Mouse (Mus musculus): ENCODE measurements around the gene Lgals7.

The Lgals7 gene

DNA sequence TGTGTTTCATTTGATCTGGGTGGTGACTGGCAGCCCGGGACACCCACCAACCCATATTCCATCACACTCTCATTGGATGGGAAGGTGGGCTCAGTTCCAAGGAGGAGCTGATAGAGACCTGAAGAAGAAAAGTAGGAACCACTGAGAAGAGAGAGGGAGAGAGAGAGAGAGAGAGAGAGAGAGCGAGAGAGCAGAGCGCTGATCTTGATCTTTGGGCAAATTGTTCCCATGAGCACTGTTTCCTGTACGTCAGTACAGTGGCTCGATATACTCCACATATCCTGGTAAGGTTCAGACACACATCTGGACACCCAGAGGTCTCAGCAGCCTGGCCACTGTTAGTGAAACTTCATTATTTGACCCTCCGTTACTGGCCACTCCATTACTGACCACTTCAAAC is at the start of gene Lgals7:
Gene Lgals7, plus strand, starts transcription at position 314 of the 400 bp plus-strand sequence.
- DNase-seq (ENCODE audit: low read depth in 2 of 2, low spot score in 2 of 2) = no peak

DNA sequence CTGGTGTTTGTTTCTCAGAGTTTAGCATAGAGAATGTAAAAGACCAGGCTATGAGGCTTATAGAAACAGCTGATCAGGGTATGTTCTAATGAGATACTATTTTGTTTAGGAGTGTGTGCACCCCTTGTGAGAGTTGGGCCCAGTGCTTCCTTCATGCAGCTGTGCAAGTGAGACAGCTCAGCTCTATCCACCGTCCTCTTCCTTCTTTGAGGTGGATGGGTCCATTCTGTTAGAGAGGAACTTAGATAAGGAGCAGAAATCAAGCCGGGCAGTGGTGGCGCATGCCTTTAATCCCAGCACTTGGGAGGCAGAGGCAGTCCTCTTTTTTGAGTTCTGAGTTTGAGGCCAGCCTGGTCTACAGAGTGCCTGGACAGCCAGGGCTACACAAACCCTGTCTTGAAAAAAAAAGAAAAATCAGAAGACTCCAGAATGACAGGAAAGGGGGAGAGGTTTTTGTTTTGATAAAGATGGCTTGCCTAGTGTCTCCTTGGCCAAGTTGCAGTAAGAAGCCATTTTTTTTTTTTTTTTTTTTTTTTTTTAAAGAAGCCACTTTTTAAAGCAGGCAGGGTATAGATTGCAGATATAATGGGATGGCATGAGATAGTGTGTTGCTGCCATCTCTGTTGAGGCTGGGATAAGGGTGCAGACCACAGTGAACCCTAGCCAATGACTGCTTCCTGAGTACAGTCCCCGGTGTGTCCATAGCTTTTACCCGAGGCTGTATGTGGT is 49.2 kb upstream of the Lgals7 start:
- no peak for DNase-seq (ENCODE audit: low read depth in 2 of 2, low spot score in 2 of 2)

GRCm38 (mm10) chr7:28815230-28815629 is 48.4 kb upstream of the Lgals7 start:
- DNase-seq (ENCODE audit: low read depth in 2 of 2, low spot score in 2 of 2) = no peak

DNA sequence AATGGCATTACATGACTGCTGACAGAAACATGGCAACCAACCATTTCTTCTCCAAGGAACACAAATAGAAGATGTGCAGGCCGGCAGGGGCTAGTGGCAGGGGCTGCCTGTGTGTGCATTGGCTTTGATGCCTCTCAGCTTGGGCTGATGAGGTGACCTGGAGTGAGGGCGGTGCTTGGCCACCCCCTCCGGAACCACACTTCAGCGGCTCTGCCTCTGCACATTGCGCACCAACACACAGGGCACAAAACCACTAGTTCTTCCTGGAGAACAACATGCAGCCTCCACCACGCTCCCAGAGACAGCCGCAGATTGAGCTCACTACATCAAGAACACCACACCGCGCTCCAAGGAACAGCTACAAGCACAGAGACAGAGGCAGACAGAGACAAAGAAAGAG is 47.5 kb upstream of the Lgals7 start:
- DNase-seq (ENCODE audit: low read depth in 2 of 2, low spot score in 2 of 2) = no peak

DNA sequence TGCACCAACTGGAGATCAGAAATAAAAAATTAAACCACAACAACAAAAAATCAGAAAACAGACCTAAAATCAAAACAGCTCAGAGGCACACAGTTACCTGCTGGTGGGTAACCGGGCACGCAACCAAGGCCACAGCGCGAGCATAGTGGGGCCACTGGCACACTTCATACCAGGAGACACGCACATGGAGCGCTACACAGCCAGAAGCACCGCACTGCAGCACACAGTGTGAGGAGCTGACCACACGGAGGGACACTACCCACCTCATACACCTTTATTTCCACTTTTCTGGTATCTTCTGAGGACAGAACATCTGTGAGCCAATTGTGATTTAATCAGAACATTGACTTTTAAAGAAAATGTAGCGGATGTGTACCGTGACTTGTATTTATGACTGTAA is 46.7 kb upstream of the Lgals7 start:
- DNase-seq (ENCODE audit: low read depth in 2 of 2, low spot score in 2 of 2) = no peak

GRCm38 (mm10) chr7:28817524-28817923 is 46.1 kb upstream of the Lgals7 start:
- no peak for DNase-seq (ENCODE audit: low read depth in 2 of 2, low spot score in 2 of 2)

- DNase-seq (ENCODE audit: low read depth in 2 of 2, low spot score in 2 of 2) = no peak
These were observed 45.7 kb upstream of the Lgals7 start for GRCm38 (mm10) chr7:28817957-28818356.

- no peak for DNase-seq (ENCODE audit: low read depth in 2 of 2, low spot score in 2 of 2)
These were observed 45.2 kb upstream of the Lgals7 start for GRCm38 (mm10) chr7:28818436-28818835.

DNA sequence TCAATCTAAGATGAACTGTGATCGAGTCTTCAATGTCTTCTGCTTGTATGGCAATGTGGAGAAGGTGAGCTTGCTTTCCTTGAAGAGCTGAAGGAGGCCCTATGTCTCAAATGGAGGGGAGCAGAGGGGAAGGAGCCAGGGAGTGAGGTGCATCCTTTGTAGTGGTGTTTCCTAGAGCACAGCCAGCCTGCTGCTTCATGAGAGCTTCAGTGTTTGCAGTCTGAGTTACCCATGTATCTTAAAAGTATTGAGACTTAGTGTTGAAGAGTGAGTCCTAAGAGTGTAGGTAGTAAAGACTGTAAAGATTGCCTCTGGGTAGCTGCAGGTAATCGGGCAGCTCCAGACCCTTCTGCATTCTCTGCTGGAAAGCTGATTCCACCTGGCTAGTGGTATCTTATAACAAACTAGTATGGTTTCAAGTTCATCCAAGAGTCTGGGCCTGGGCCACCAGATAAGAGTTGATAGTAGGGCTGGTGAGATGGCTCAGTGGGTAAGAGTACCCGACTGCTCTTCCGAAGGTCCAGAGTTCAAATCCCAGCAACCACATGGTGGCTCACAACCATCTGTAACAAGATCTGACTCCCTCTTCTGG is 44.7 kb upstream of the Lgals7 start:
- DNase-seq (ENCODE audit: low read depth in 2 of 2, low spot score in 2 of 2) = no peak

DNA sequence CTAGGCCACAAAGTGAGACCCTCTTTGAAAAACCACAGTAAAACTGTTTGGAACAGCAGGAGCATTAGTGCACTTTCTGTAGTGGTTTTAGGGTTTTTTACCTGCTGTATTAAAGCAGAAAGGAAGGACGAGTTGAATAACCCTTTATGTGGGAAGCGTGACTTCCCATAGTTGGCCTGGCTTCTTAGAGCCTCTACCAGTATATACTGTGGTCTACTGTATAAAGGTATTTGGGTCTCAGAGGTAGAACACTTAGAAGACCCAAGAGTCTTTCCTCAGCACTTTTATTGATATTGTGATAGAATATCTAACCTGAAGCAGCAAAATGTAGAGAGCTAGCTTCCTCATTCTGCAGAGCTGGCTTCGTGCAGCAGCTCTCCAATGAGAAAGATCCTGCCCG is 44.1 kb upstream of the Lgals7 start:
- DNase-seq (ENCODE audit: low read depth in 2 of 2, low spot score in 2 of 2) = no peak

- no peak for DNase-seq (ENCODE audit: low read depth in 2 of 2, low spot score in 2 of 2)
These were observed 43.0 kb upstream of the Lgals7 start for GRCm38 (mm10) chr7:28820358-28821260.

DNA sequence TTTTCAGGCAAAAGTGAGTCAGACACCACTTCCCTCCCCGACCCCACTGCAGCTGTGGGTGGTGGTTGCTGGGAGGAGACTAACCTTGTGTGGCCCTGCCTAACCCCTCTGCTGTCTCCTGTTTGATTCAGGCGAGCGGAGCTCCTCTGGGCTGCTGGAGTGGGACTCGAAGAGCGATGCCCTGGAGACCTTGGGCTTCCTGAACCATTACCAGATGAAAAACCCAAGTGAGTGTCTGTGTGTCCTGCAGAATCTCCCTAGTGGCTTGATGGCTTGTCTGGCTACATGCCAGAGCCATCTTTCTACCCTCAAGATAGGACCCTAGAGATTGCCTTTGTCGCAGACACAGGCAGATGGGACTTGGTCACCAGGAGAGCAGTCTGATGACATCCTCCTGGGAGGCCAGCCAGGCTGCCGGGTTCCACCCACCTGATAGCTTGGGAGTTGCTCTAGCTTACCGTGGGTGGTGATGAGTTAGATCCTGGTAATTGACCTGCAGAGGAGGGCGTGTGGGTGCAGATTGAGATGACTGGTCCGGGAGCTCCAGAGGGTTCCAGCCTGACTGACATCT is 42.3 kb upstream of the Lgals7 start:
- peak in 1 of 2 experiments; percentile 51 for DNase-seq (ENCODE audit: low read depth in 2 of 2, low spot score in 2 of 2)

DNA sequence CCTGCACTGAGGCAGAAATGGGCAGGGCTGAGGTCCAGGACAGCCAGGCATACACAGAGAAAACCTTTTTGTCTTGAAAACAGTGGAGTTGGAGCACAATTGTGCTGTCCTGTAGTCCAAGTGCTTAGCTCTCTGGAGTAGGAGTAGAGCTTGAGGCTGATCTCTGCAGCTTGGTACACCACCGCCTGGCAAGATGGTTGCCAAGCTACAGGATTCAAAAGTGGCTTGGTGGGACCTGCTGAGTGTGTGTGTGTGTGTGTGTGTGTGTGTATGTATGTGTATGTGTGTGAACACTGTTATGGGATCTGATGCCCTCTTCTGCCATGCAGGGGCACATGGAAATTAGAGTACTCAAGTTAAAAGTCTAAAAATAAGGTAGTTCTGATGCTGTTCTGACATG is 41.1 kb upstream of the Lgals7 start:
- DNase-seq (ENCODE audit: low read depth in 2 of 2, low spot score in 2 of 2) = no peak

DNA sequence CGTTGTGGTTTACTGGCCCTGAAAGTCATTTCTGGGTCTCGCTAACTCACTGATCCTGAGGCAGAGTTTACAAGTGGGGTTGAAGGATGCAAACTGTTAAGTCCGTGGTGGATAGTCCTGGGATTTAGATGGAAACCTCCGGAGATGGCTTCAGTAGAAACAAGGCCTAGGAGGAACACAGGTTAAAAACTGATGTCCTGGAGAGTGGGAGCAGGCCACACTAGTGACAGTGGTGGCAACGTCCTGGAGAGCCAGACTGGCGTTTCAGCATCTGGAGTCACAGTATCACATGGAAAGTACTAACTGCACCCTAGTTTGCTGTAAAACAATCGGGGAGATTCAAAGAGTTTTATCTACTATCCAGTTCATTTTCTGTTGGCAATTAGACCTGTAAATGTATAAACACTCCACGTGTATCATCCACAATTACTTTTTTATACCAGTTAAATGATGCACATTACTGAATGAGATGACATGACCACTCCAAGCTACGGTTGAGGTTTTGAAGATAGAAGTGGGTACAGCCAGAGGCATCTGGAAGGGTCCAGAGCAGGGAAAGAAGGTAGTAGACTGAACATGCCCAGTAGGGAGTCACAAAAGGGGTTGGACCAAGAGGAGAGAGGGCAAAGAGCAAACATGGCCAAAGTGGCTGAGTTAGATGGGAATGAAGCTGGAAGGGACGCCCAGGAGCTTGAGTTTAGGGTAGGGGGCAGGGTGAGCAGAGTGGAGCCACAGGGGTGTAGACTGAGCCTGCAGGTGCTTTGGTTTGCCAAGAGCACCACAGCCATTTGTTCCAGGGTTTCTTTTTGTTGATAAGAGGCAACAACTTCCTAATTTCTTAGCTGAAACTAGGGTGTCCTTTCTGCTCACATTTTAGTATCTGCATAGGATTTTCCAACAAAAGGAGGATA is 40.4 kb upstream of the Lgals7 start:
- DNase-seq (ENCODE audit: low read depth in 2 of 2, low spot score in 2 of 2) = no peak

DNA sequence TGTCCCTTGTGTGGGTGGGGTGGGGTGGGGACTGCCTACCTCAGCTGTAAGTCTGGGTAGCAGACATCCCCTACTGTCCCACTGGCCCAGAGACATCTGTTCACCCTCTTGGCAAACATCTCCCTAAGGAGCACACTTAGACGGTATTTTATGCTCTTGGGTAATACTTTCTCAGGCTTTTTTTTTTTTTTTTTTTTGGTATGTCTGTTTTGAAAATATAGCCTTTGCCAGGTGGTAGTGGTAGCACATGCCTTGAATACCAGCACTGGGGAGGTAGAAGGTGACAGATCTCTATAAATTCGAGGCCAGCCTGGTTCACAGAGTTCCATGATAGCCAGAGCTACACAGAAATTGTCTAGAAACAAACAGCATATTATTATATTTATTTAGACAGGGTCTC is 39.7 kb upstream of the Lgals7 start:
- DNase-seq (ENCODE audit: low read depth in 2 of 2, low spot score in 2 of 2) = no peak

DNA sequence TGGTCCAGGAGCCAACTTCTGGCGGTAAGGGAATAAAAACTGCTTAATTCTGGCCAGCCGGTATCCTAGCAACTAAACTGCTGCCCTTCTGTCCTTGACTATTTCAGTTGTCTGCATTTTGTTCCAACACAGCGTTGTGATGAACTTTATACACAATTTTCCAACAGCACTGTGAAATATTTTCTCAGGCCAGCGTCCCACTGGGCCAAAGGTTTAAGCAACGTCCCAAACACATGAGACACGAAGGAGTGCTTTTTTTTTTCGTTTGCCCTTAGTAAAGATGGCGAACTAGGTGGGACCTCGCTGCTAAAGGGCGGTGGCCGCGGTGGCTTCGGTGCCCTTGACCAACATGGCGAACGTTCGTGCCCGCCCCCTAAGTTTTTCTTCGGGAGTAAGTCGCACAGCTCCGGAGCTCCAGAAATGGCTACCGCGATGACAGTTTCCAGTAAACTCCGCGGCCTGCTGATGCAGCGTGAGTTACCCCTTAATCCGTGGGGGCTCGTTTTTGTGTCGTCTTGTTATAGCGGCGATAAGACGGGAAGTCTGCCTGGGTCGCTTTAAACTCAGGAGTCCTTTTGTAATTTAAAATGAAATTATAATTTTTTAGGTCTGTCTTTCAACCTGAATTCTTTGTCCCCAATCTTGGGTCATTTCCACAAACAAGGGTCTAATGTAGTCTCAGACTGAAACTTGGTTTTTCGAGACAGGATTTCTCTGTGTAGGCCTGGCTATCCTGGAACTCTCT is 38.5 kb upstream of the Lgals7 start, which contains the start of gene Ech1:
Gene Ech1, plus strand, starts transcription at position 277 of the 745 bp plus-strand sequence.
- peak; percentile 75 to 86 for DNase-seq (ENCODE audit: low read depth in 2 of 2, low spot score in 2 of 2)

DNA sequence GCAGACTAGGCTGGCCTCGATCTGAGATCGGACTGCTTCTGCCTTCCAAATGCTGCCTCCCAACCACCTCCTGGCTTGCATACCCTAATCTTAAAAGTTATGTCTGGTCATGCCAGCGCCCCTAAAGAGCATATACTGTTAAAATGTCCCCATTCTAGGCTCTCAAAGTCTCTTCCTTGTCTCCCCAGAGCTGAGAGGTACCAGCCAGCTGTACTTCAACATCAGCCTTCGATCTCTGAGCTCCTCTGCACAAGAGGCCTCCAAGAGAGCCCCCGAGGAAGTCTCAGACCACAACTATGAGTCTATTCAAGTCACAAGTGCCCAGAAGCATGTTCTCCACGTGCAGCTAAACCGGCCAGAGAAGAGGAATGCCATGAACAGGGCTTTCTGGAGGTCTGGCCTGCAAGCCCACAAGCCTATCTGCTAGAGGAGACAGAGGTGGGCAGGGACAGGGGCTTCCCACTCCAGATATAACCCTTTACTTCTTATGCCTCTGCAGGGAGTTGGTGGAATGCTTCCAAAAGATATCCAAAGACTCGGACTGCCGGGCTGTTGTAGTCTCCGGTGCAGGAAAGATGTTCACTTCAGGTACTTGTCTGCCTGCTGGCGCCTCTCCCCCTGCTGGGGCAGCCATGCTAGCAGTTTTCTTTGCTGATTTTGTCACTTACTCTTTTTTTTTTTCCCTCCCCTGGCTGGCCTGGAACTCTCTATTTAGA is 37.8 kb upstream of the Lgals7 start:
- peak in 1 of 2 experiments; percentile 39 for DNase-seq (ENCODE audit: low read depth in 2 of 2, low spot score in 2 of 2)

DNA sequence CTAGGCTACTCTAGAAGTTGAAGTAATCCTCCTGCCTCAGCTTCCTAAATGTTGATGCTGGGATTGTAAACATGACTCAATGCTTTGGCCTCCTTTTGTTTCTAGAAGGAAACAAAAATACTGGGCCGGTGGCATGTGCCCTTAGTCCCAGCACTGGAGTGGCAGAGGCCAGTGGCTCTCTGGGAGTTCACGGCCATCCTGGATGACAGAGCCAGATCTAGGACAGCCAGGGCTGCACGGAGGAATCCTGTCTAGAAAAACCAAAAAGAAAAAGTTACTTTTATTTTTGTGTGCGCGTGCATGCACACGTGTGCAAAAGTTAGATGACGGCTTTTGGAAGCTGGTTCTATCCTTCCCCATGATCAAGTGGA is 37.3 kb upstream of the Lgals7 start:
- no peak for DNase-seq (ENCODE audit: low read depth in 2 of 2, low spot score in 2 of 2)

GRCm38 (mm10) chr7:28827338-28827737 is 36.3 kb upstream of the Lgals7 start:
- DNase-seq (ENCODE audit: low read depth in 2 of 2, low spot score in 2 of 2) = no peak
